Mouse (Mus musculus) heart, adult 2 months (tissue): ENCODE measurements at regions not wholly inside any gene's neighbourhood (a gene's known extent, or its start where the extent isn't known, plus 50 kb on each side); places are given as distances from the start of the nearest gene placed in this dataset.

ENCODE experiments used
- CTCF ChIP-seq: fragments of 200-600 bp; IDR thresholded peaks from 2 replicates; pipeline ENCODE4 v1.8.1; 2022; ENCODE audit warnings: antibody characterized with exemption, mild to moderate bottlenecking, moderate library complexity
- EP300 ChIP-seq: fragments of 200-500 bp; IDR thresholded peaks from 2 replicates; pipeline ENCODE4 v1.6.1; 2011; ENCODE audit warnings: low read depth, low read length, control low read depth; ENCODE audit not compliant: insufficient read depth
- POLR2A ChIP-seq: fragments of 200-500 bp; IDR thresholded peaks from 2 replicates; pipeline ENCODE4 v1.6.1; 2011; ENCODE audit warnings: mild to moderate bottlenecking, low read depth, low read length, control low read depth; ENCODE audit not compliant: insufficient read depth

DNA sequence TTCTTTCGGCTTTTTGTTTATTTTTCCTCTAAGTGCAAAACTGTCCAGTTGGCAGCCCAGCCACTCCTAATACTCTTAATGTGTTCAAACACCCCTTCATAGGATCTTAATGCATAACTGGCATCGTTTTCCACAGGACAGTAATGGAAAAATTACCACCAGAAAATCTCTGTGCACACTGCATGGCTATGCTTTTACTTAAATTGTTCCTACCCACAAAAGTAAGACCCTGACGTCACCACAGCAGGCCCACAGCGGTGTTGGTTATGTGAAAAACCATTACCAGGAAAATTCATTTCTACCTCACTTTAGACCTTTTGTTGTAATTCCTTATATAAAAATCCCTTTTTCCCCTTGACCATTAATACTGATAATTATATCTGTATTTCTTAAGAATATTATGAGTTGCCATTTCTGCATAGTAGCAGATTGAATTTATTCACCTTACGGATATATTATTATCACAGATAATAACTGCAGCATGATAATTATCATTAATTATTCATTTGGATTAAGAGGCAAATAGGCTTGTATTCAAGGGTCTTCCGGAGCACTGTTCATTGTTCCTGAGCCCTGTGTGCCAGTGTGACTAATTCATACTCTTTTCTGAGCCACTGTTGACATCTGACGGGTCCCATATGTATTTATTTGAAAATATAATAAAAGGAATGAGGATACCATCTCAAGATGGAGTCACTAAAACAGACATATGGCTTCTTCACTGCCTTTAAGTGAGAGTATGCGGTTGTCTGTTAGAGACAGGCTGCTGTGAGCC, 78.3 kb downstream of the Pou4f1 start:
- TF ChIP-seq CTCF (no peak), POLR2A (no peak), EP300 (no peak)
